In the genomic region with DNA sequence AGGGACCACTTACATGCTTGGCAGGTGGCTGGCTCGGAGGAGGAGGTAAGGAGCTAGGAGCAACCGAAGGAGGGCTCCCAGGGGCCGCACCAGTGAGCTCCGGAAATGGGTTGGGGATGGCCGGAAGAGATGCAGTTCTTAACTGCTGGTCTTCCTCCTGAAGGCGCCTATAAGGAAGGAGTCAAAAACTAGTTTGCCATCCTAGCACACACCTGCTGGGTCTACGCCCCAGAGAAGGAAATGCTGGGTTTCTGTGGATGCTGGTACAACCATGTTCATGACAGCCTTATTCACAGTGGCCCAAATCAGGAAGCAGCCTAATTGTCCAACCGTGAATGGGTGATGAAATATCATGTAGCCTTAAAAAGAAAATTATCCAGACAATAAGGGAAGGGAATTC, we compare ENCODE assay signal across 20 mouse cellular contexts.
DNase-seq lines count a peak whose midpoint lies in the region; ATAC-seq and TF ChIP-seq lines count a peak whose summit lies in the region.
"Had no signal": no experiment of that assay in that cellular context is flagged by ENCODE, and none has a peak within 500 bp of the region (broad histone marks: within the 10 kb centered on the region; RNA-seq: fewer than 3 reads in every experiment).

No protein-coding gene starts in this region.

- no peak for ATAC-seq in embryonic facial prominence, embryonic 14.5 days (ENCODE audit: low read depth)
- ATAC-seq in heart, embryonic 12.5 days (ENCODE audit: insufficient number of reproducible peaks, low FRiP score) = no peak
- no peak for ATAC-seq in liver, embryonic 11.5 days (replicated peaks; ENCODE audit: low FRiP score)
- no peak for ATAC-seq in liver, postnatal 0 days
- ATAC-seq: forebrain, embryonic 16.5 days had no signal

- 0 out of 2 replicates have a peak overlapping the region, but pooled peaks have one; percentile 66 for H3K27ac ChIP-seq in embryonic facial prominence, embryonic 14.5 days (replicated peaks; ENCODE audit: low read depth, low read length)
- no peak overlapping the region; the same call in 1 of the 2 replicates for H3K27ac ChIP-seq in embryonic facial prominence, embryonic 10.5 days (replicated peaks)
- H3K27ac ChIP-seq in heart, embryonic 12.5 days (ENCODE audit: poor library complexity, severe bottlenecking) = peak overlapping the region; percentile 69; the same call in 1 of the 2 replicates
- H3K27ac ChIP-seq in liver, embryonic 11.5 days (ENCODE audit: low read depth, low read length) = no peak overlapping the region
- H3K27ac ChIP-seq in liver, postnatal 0 days (ENCODE audit: low read depth) = no peak overlapping the region
- H3K27ac ChIP-seq: hindbrain, embryonic 12.5 days had no signal

- peaks cover 14% of the 10 kb centered on the region for H3K9me3 ChIP-seq in embryonic facial prominence, embryonic 14.5 days (ENCODE audit: control insufficient read depth, low read length)
- no peaks in the 10 kb centered on the region for H3K9me3 ChIP-seq in embryonic facial prominence, embryonic 10.5 days
- no peaks in the 10 kb centered on the region for H3K9me3 ChIP-seq in heart, embryonic 12.5 days (replicated peaks)
- no peaks in the 10 kb centered on the region for H3K9me3 ChIP-seq in liver, embryonic 11.5 days (ENCODE audit: control insufficient read depth, low read length)
- no peaks in the 10 kb centered on the region for H3K9me3 ChIP-seq in liver, postnatal 0 days (ENCODE audit: low read length)
- H3K9me3 ChIP-seq: hindbrain, embryonic 12.5 days had no signal

- H3K9ac ChIP-seq in embryonic facial prominence, embryonic 14.5 days (ENCODE audit: low read depth, low read length) = no peak overlapping the region
- H3K9ac ChIP-seq in heart, embryonic 12.5 days = no peak overlapping the region
- no peak overlapping the region for H3K9ac ChIP-seq in liver, embryonic 11.5 days (ENCODE audit: low read depth, low read length)
- H3K9ac ChIP-seq in liver, postnatal 0 days (replicated peaks) = no peak overlapping the region
- H3K9ac ChIP-seq: hindbrain, embryonic 12.5 days had no signal

- peaks cover 70% of the 10 kb centered on the region for H3K36me3 ChIP-seq in embryonic facial prominence, embryonic 14.5 days (ENCODE audit: control insufficient read depth, insufficient read depth, low read length)
- peaks cover 94% of the 10 kb centered on the region for H3K36me3 ChIP-seq in embryonic facial prominence, embryonic 10.5 days (replicated peaks)
- H3K36me3 ChIP-seq in heart, embryonic 12.5 days = peaks cover 59% of the 10 kb centered on the region
- peaks cover 7% of the 10 kb centered on the region for H3K36me3 ChIP-seq in liver, embryonic 11.5 days (ENCODE audit: control insufficient read depth, insufficient read depth, low read length)
- H3K36me3 ChIP-seq in liver, postnatal 0 days (replicated peaks; ENCODE audit: insufficient read depth, low read length) = peaks cover 5% of the 10 kb centered on the region; the same call in 1 of the 2 replicates

- no peak overlapping the region for H3K4me3 ChIP-seq in embryonic facial prominence, embryonic 14.5 days (ENCODE audit: low read depth, low read length)
- H3K4me3 ChIP-seq in embryonic facial prominence, embryonic 10.5 days = no peak overlapping the region
- H3K4me3 ChIP-seq in heart, embryonic 12.5 days = no peak overlapping the region
- no peak overlapping the region for H3K4me3 ChIP-seq in liver, embryonic 11.5 days (ENCODE audit: low read depth, low read length)
- no peak overlapping the region for H3K4me3 ChIP-seq in liver, postnatal 0 days (ENCODE audit: low read depth, low read length)
- H3K4me3 ChIP-seq: hindbrain, embryonic 12.5 days had no signal

- TF ChIP-seq EP300 in liver, postnatal 0 days (IDR thresholded peaks at IDR 0.05; ENCODE audit: low read depth) = no peak

- H3K27me3 ChIP-seq in embryonic facial prominence, embryonic 14.5 days (replicated peaks; ENCODE audit: control insufficient read depth, insufficient read depth, low read length) = no peaks in the 10 kb centered on the region
- no peaks in the 10 kb centered on the region for H3K27me3 ChIP-seq in embryonic facial prominence, embryonic 10.5 days (replicated peaks; ENCODE audit: low read depth, poor library complexity, severe bottlenecking)
- no peaks in the 10 kb centered on the region for H3K27me3 ChIP-seq in heart, embryonic 12.5 days (replicated peaks)
- no peaks in the 10 kb centered on the region for H3K27me3 ChIP-seq in liver, embryonic 11.5 days (replicated peaks; ENCODE audit: control insufficient read depth, insufficient read depth, low read length)
- H3K27me3 ChIP-seq in liver, postnatal 0 days (ENCODE audit: insufficient read depth, low read length) = no peaks in the 10 kb centered on the region
- H3K27me3 ChIP-seq: hindbrain, embryonic 12.5 days had no signal

- no peak for TF ChIP-seq CTCF in liver, postnatal 0 days (IDR thresholded peaks at IDR 0.05; ENCODE audit: low read depth)

- H3K4me2 ChIP-seq in embryonic facial prominence, embryonic 14.5 days (ENCODE audit: low read depth, low read length) = no peak overlapping the region
- H3K4me2 ChIP-seq in heart, embryonic 12.5 days = no peak overlapping the region
- no peak overlapping the region for H3K4me2 ChIP-seq in liver, embryonic 11.5 days
- no peak overlapping the region for H3K4me2 ChIP-seq in liver, postnatal 0 days (ENCODE audit: low read depth, low read length)
- H3K4me2 ChIP-seq: hindbrain, embryonic 12.5 days; midbrain, embryonic 11.5 days had no signal

- no peak for DNase-seq in embryonic facial prominence, embryonic 14.5 days (ENCODE audit: low spot score)
- no peak for DNase-seq in embryonic facial prominence, embryonic 10.5 days (ENCODE audit: low spot score)
- DNase-seq in heart, postnatal 25 days (ENCODE audit: low spot score) = no peak
- peak; percentile 30 for DNase-seq in liver, embryonic 11.5 days (ENCODE audit: low spot score)
- no peak for DNase-seq in liver, postnatal 0 days
- no peak for DNase-seq in cerebellum, adult 9-10 months
- DNase-seq: adrenal gland, postnatal 10 days; cerebellum, adult 2 months; cerebellum, postnatal 36 days; gastrocnemius, postnatal 14 days; kidney, adult 18-20 months; kidney, postnatal 4 days; lung, adult 2 months; lung, postnatal 14 days; thymus, adult 18-20 months; thymus, postnatal 36 days had no signal

- 89% methylated on average over 8 of the region's 8 CpGs for WGBS in embryonic facial prominence, embryonic 14.5 days
- WGBS in embryonic facial prominence, embryonic 10.5 days = 89% methylated on average over 8 of the region's 8 CpGs
- WGBS in heart, embryonic 12.5 days = 86% methylated on average over 8 of the region's 8 CpGs
- 73% methylated on average over 8 of the region's 8 CpGs for WGBS in liver, embryonic 11.5 days
- 67% methylated on average over 8 of the region's 8 CpGs for WGBS in liver, postnatal 0 days (ENCODE audit: insufficient replicate concordance)

- H3K4me1 ChIP-seq in embryonic facial prominence, embryonic 14.5 days (ENCODE audit: control insufficient read depth, insufficient read depth, low read length) = peaks cover 14% of the 10 kb centered on the region
- peaks cover 40% of the 10 kb centered on the region for H3K4me1 ChIP-seq in embryonic facial prominence, embryonic 10.5 days
- H3K4me1 ChIP-seq in heart, embryonic 12.5 days (replicated peaks) = peaks cover 71% of the 10 kb centered on the region
- H3K4me1 ChIP-seq in liver, embryonic 11.5 days (replicated peaks; ENCODE audit: control insufficient read depth, insufficient read depth, low read length) = peaks cover 34% of the 10 kb centered on the region
- peaks cover 32% of the 10 kb centered on the region for H3K4me1 ChIP-seq in liver, postnatal 0 days (ENCODE audit: insufficient read depth)

- intact Hi-C loops in heart, postnatal 25 days (cut with DNase I) = no loop called here

Comparison
In these comparisons a context has a peak if more than half of its experiments do, and no peak if none do; other contexts are left out.
1. H3K27ac ChIP-seq: peak in embryonic facial prominence, embryonic 14.5 days (single experiment) and heart, embryonic 12.5 days (single experiment); none in embryonic facial prominence, embryonic 10.5 days (single experiment), liver, embryonic 11.5 days (single experiment) and liver, postnatal 0 days (single experiment).